Comparison of ENCODE assay signal across 9 mouse cellular contexts in genomic region chr15:60097141-60097540, GRCm38 (mm10).
DNase-seq lines count a peak whose midpoint lies in the region; ATAC-seq and TF ChIP-seq lines count a peak whose summit lies in the region.
"Had no signal": no experiment of that assay in that cellular context is flagged by ENCODE, and none has a peak within 500 bp of the region (broad histone marks: within the 10 kb centered on the region; RNA-seq: fewer than 3 reads in every experiment).

No protein-coding gene starts in this region.

- TF ChIP-seq CTCF in liver, postnatal 0 days (IDR thresholded peaks at IDR 0.05; ENCODE audit: low read depth), result peak; percentile 77

- no peak overlapping the region for H3K27ac ChIP-seq in liver, postnatal 0 days (ENCODE audit: low read depth)
- H3K27ac ChIP-seq: embryonic facial prominence, embryonic 15.5 days had no signal

- no peak overlapping the region for H3K4me2 ChIP-seq in liver, postnatal 0 days (ENCODE audit: low read depth, low read length)
- H3K4me2 ChIP-seq: embryonic facial prominence, embryonic 15.5 days had no signal

- 13% methylated on average over 4 of the region's 4 CpGs for WGBS in liver, postnatal 0 days (ENCODE audit: insufficient replicate concordance)

- DNase-seq in 3T3-L1 (ENCODE audit: low read depth, low spot score) (peak; percentile 58), NIH3T3 (ENCODE audit: low read depth) (peak; percentile 60)
- peak; percentile 87 to 89 for DNase-seq in cerebellum, postnatal 14 days
- peak; percentile 55 to 72 for DNase-seq in frontal cortex, postnatal 36 days (ENCODE audit: low spot score in 2 of 2)
- DNase-seq in kidney, postnatal 14 days, result peak; percentile 68
- DNase-seq in liver, postnatal 0 days, result peak; percentile 66
- DNase-seq in retina, adult 2 months (ENCODE audit: low read depth, low spot score), result peak; percentile 18
- DNase-seq in thymus, postnatal 36 days, result peak; percentile 74 to 77

- no peaks in the 10 kb centered on the region; the same call in 1 of the 2 replicates for H3K27me3 ChIP-seq in liver, postnatal 0 days (ENCODE audit: insufficient read depth, low read length)
- H3K27me3 ChIP-seq: embryonic facial prominence, embryonic 15.5 days had no signal

- H3K9me3 ChIP-seq in liver, postnatal 0 days (ENCODE audit: low read length), result no peaks in the 10 kb centered on the region
- H3K9me3 ChIP-seq: embryonic facial prominence, embryonic 15.5 days had no signal

- no peaks in the 10 kb centered on the region for H3K4me1 ChIP-seq in liver, postnatal 0 days (ENCODE audit: insufficient read depth)
- H3K4me1 ChIP-seq: embryonic facial prominence, embryonic 15.5 days had no signal

- H3K36me3 ChIP-seq in liver, postnatal 0 days (replicated peaks; ENCODE audit: insufficient read depth, low read length), result no peaks in the 10 kb centered on the region
- H3K36me3 ChIP-seq: embryonic facial prominence, embryonic 15.5 days had no signal

- TF ChIP-seq EP300 in liver, postnatal 0 days (IDR thresholded peaks at IDR 0.05; ENCODE audit: low read depth), result no peak

- H3K9ac ChIP-seq in liver, postnatal 0 days (replicated peaks), result no peak overlapping the region
- H3K9ac ChIP-seq: embryonic facial prominence, embryonic 15.5 days had no signal

- H3K4me3 ChIP-seq in liver, postnatal 0 days (ENCODE audit: low read depth, low read length), result no peak overlapping the region
- H3K4me3 ChIP-seq: embryonic facial prominence, embryonic 15.5 days had no signal

- ATAC-seq in liver, postnatal 0 days, result no peak

Comparison
In these comparisons a context has a peak if more than half of its experiments do, and no peak if none do; other contexts are left out.
1. DNase-seq: peak in every context shown above with its lines; median percentile 88 in cerebellum, postnatal 14 days; 76 in thymus, postnatal 36 days; 68 in kidney, postnatal 14 days; 66 in liver, postnatal 0 days; 64 in frontal cortex, postnatal 36 days; 60 in NIH3T3; 58 in 3T3-L1; 18 in retina, adult 2 months.